Mouse (Mus musculus): ENCODE results near the gene Lpin1.

Lpin1 gene

DNA sequence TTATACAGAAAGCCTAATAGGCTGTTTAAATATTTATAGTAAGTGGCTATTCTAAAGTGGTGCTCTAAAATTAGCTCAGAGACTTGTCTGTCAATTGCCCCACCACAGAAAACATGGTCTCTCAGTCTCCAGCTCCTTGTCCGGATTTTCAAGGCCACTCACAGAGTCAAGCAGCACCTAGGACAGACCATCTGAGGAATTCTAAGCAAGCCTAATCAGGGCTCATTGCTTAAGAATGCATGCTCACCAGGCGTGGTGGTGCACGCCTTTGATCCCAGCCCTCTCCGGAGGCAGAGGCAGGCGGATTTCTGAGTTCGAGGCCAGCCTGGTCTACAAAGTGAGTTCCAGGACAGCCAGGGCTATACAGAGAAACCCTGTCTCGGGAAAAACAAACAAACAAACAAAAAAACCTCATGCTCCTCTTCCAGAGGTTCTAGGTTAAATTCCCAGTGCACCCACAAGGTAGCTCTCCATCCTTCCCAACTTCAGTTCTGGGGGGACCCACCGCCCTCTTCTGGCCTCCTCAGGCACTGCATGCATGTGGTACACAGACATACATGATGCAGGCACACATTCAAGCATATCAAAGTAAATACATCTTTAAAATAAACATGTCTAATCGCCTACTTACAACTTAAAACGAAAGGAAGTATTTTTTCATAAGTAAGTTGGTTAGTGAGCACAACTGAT is 40.2 kb downstream of the Lpin1 start:
- DNase-seq (ENCODE audit: low read depth) = no peak

GRCm38 (mm10) chr12:16568936-16569650 is 41.7 kb downstream of the Lpin1 start:
- no peak for DNase-seq (ENCODE audit: low read depth)

GRCm38 (mm10) chr12:16568496-16568895 is 42.3 kb downstream of the Lpin1 start:
- DNase-seq (ENCODE audit: low read depth) = peak; percentile 66

GRCm38 (mm10) chr12:16568090-16568489 is 42.7 kb downstream of the Lpin1 start:
- no peak for DNase-seq (ENCODE audit: low read depth)

GRCm38 (mm10) chr12:16563427-16563826 is 47.3 kb downstream of the Lpin1 start:
- no peak for DNase-seq (ENCODE audit: low read depth)

DNA sequence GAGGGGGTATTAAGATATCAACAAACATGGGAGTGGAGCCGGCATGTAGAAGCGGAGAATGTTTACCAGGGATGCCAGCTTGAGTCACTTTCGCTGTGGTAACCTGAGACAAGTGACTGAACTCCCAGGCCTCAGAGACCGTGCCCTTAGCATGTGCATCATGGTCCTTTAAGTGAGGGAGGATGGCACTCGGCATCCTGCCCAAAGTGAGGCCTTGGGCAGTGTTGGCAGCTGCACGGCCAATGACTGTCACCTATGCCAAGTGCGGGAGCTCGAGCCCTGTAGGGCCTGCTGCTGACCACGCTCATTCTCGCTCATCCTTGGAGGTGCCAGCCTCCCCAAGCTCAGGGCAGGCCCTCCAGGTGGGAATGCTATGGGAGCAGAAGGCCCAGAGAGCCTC is 48.1 kb downstream of the Lpin1 start:
- no peak for DNase-seq (ENCODE audit: low read depth)

DNA sequence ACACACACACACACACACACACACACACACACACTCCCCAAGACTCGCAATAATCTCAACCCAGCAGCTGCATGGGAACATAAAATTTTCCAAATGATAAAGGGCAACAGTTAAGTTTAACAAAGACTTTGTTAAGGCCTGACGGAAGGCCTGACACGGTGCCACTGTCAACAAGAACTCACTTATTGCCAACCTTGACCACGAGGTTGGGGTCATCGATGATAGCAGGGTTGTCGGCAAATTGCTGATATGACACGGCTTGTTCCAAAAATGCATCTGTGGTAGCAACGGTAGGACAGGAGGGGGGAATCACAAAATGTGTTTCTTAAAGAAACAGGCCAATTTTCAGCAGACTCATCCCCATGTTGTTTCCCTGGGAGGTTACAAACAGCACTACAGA is 48.6 kb downstream of the Lpin1 start:
- DNase-seq (ENCODE audit: low read depth) = no peak

DNA sequence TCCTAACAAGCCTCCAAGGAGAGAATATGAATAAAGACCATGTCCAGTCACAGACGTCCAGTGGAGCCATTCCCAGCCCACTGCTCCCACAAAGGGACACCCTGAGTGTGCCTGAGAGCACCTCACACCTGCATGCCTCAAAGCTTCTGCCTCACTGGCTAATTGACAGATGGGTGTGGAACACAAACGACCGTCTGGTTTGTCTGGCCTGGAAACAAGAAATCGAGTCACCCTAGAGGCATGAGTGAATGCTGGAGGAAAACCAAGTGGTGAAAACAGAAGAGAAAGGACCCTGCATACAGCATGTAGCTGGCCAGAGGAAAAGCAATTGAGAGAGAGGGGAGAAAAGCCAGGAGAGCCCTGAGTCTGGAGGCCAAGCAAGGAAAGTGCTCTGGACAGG is 53.5 kb downstream of the Lpin1 start:
- no peak for DNase-seq (ENCODE audit: low read depth)

- DNase-seq (ENCODE audit: low read depth) = no peak
Measured at GRCm38 (mm10) chr12:16554171-16554570, 56.6 kb downstream of the Lpin1 start.

DNA sequence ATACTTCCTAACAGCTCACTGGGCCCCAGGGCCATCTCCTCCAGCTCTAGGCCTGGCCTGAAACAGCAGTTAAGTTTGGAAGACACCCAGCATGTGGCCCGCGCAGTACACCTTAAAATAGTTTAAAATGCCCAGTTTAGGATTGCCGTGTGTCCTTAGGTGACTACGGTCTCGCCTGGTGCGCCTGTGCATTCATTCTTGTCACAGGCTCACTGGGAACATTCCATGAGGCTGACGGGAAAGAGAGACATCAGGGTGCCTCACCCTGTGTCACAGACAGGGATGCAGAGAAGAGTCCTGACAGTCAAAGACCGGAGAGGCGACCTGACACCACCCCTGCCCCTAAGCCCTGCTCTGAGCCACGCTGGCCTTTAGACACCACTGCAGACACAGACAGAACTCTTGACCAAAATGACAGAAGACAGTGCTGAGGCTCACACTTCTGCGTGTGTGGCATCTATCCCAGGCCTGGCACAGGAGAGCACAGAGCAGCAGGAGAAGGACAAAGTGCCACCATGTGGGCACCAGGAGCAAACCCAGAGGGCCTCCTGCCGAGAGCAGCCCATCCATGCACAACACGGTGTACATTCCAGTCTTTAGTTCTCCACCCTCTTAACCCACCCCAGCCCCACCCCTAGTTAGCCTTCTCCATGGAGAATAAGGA is 58.5 kb downstream of the Lpin1 start:
- no peak for DNase-seq (ENCODE audit: low read depth)

DNA sequence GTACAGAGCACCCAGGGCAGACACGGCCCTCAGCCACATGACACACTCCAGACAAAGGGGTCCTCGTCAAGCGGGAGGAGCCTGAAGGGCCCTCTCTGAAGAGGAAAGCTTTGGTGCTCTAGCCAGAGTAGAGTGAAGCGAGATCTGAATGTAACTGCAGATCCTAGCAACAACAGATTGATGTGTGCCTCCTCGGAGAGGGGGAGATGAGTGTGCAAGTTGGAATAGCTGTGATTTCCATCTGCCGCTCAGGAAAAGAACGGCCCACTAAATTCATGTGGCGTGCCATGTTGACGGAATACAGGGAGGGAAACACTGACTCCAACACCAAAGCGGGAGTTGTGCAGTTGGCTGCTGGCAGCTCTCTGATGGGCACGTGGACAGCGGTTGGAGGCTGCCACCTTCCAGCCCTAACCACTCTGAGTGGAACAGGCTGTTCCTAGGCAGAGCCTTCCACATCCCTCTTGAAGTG is 59.7 kb downstream of the Lpin1 start:
- DNase-seq (ENCODE audit: low read depth) = no peak

DNA sequence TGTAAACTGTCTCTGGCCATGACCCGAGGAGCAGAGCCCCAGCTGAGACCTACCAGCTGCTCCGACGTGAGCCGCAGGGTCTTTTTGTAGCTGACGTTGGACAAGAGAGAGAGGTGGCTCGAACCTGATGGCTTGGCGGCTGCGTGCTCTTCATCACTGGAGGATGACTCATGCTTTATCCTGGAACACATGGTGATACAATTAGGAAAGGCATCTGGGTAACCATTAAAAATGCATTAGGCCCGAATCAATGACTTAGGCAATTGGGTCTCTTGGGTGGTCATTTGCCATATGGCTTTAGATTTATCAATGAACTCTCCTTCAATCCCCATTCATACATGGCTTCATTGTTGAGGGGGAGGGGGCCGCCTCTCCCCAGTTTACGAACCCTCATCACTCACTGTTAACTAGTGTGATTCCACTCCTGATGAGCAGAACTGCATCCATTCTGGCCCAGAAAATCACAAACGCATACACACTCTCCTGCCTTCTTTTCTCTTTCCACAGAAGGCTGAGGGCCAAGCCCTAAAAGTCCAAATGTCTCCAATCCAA is 61.9 kb downstream of the Lpin1 start:
- no peak for DNase-seq (ENCODE audit: low read depth)

GRCm38 (mm10) chr12:16541606-16542005 is 69.2 kb downstream of the Lpin1 start:
- no peak for DNase-seq (ENCODE audit: low read depth)

GRCm38 (mm10) chr12:16540712-16541111 is 70.1 kb downstream of the Lpin1 start:
- DNase-seq (ENCODE audit: low read depth) = no peak

DNA sequence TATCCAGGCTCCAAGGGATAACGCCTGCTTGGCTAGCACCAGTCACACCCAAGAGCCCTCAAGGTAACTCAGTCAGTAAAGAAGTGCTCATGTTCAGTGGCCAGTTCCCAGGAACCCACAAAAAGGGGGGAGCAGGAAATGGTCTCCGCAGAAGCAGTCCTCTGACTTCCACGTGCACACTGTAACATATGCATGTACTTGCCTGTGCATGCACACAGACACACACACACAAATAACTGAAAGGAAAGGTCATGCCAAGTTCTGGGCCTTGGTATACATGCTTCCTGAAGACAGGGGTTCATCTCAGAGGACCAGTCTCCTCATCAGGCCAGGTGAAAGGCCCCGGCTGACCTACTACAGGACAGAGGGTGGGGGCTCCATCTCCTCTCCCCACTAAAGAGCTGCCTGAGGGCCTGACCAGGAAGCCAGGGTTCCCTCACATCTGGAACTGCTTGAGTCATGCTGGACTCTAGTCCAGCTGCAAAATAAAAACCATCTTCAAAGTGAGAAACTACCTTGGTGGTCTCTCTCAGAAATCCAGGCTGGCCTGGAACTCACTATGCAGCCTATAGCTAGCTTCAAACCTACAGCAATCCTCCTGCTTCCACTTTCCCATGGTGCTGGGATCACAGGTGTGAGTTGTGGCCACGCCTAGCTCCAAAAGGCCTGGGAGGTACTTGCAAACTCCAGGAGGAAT is 70.7 kb downstream of the Lpin1 start:
- no peak for DNase-seq (ENCODE audit: low read depth)

- DNase-seq (ENCODE audit: low read depth) = peak; percentile 42
Measured at GRCm38 (mm10) chr12:16533331-16533828, 77.4 kb downstream of the Lpin1 start.

GRCm38 (mm10) chr12:16532860-16533230 is 77.9 kb downstream of the Lpin1 start:
- DNase-seq (ENCODE audit: low read depth) = no peak

- peak; percentile 63 for DNase-seq (ENCODE audit: low read depth)
Measured at GRCm38 (mm10) chr12:16531956-16532859, 78.6 kb downstream of the Lpin1 start.

GRCm38 (mm10) chr12:16528650-16529049 is 82.1 kb downstream of the Lpin1 start:
- no peak for DNase-seq (ENCODE audit: low read depth)

- no peak for DNase-seq (ENCODE audit: low read depth)
Measured at GRCm38 (mm10) chr12:16527941-16528340, 82.8 kb downstream of the Lpin1 start.

DNA sequence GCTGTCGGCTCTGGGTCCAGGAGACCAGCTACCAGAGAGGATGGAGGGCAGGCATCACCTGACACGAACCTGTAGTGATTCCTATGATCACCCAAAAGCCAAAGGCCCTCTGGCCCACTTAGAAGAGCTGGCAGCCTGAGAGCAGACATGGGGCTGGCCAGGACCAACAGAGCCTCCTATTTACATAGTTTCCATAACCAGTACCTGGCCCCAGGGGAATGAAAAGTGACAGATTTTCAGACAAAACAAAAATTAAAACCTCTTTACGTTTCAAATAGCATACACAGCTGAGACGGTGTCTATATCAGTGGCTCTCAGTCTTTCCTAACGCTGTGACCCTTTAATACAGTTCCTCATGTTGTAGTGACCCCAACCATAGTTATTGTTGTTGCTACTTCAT is 83.9 kb downstream of the Lpin1 start:
- no peak for DNase-seq (ENCODE audit: low read depth)

Measured in c-Kit-positive CD71-negative TER-119-negative erythroid progenitor cells, embryonic 14.5 days (primary cell).